Mouse (Mus musculus) megakaryocyte, adult 5-6 weeks (primary cell): ENCODE measurements around the gene Ccdc34. TPM values are rescaled to one million over a fixed set of nuclear protein-coding genes. Genes with fewer than 3 reads are reported as not detected.

ENCODE experiments used
- ATAC-seq: 2 replicates; pipeline ENCODE4 v1.8.0; 2016; ENCODE audit warnings: mild to moderate bottlenecking, inconsistent platforms; ENCODE audit not compliant: poor library complexity, severe bottlenecking
- total RNA-seq, 2 experiments: library from RNA; stranded (forward) in 1 of 2; stranded (reverse) in 1 of 2; fragments of 153-499, 151-499 nt in 1 of 2; fragments of 221-1000, 200-1000 nt in 1 of 2; gene quantifications; 2 replicates each; pipeline versions ENCODE4 v1.2.3 to v1.2.4; 2015 to 2017

The Ccdc34 gene
- total RNA-seq, 2 experiments from 2014 or later = 27.7 to 32.6 TPM

- ATAC-seq = no peak
These were observed 159.3 kb downstream of the Ccdc34 start for GRCm38 (mm10) chr2:110176761-110177400.

- no peak for ATAC-seq
These were observed 159.8 kb downstream of the Ccdc34 start for GRCm38 (mm10) chr2:110177406-110177805.

GRCm38 (mm10) chr2:110177879-110178278 lies 160.3 kb downstream of the Ccdc34 start:
- ATAC-seq = no peak

GRCm38 (mm10) chr2:110179669-110180315 lies 162.2 kb downstream of the Ccdc34 start:
- no peak for ATAC-seq

GRCm38 (mm10) chr2:110180316-110180670 lies 162.7 kb downstream of the Ccdc34 start:
- no peak for ATAC-seq

GRCm38 (mm10) chr2:110181666-110182065 lies 164.0 kb downstream of the Ccdc34 start:
- no peak for ATAC-seq

- no peak for ATAC-seq
These were observed 164.6 kb downstream of the Ccdc34 start for GRCm38 (mm10) chr2:110182248-110182647.

- no peak for ATAC-seq
These were observed 165.3 kb downstream of the Ccdc34 start for GRCm38 (mm10) chr2:110182795-110183486.

GRCm38 (mm10) chr2:110184071-110184470 lies 166.5 kb downstream of the Ccdc34 start:
- ATAC-seq = no peak

- ATAC-seq = no peak
These were observed 168.9 kb downstream of the Ccdc34 start for GRCm38 (mm10) chr2:110186427-110186980.

GRCm38 (mm10) chr2:110188696-110189397 lies 171.2 kb downstream of the Ccdc34 start:
- ATAC-seq = no peak

GRCm38 (mm10) chr2:110190416-110190815 lies 172.8 kb downstream of the Ccdc34 start:
- no peak for ATAC-seq

GRCm38 (mm10) chr2:110191186-110191690 lies 173.6 kb downstream of the Ccdc34 start:
- no peak for ATAC-seq

- ATAC-seq = no peak
These were observed 174.5 kb downstream of the Ccdc34 start for GRCm38 (mm10) chr2:110191965-110192701.

- no peak for ATAC-seq
These were observed 175.2 kb downstream of the Ccdc34 start for GRCm38 (mm10) chr2:110192702-110193312.

GRCm38 (mm10) chr2:110196551-110196950 lies 178.9 kb downstream of the Ccdc34 start:
- no peak for ATAC-seq

GRCm38 (mm10) chr2:110199648-110200047 lies 182.0 kb downstream of the Ccdc34 start:
- no peak for ATAC-seq

- ATAC-seq = no peak
These were observed 184.2 kb downstream of the Ccdc34 start for GRCm38 (mm10) chr2:110201770-110202169.

- no peak for ATAC-seq
These were observed 185.3 kb downstream of the Ccdc34 start for GRCm38 (mm10) chr2:110202716-110203497.
